Mouse (Mus musculus) mammary gland, adult 2 months (tissue): Measurements from ENCODE around the gene Xlr5b. TPM values are rescaled to one million over a fixed set of nuclear protein-coding genes. Genes with fewer than 3 reads are reported as not detected.

Source experiments
- polyA plus RNA-seq: library from polyadenylated mRNA; depleted of rRNA; stranded (reverse); fragments of >200 nt; gene quantifications from 2 replicates; pipeline ENCODE4 v1.2.3, GENCODE M21; 2012; ENCODE audit warnings: low replicate concordance; rRNA removed

The Xlr5b gene
- not detected in 2 replicates for polyA plus RNA-seq

DNA sequence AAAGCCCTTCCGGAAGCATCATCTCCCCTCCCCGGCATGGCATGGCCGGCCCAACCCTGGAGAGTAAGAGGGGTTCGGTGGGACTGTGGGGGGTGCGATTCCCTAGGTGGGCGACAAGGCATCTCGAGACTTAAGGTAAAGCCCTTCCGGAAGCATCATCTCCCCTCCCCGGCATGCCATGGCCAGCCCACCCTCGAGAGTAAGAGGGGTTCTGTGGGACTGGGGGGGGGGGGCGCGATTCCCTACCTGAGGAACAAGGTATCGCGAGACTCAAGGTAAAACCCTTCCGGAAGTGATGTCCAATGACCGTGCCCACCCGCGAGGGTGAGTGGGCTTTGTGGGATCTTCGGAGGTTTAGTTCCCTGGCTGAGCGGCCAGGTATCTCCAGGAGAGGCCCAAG lies at the start of gene Xlr5b:
Gene Xlr5b (plus strand): TSS at position 301 of the 400 bp plus-strand sequence.

DNA sequence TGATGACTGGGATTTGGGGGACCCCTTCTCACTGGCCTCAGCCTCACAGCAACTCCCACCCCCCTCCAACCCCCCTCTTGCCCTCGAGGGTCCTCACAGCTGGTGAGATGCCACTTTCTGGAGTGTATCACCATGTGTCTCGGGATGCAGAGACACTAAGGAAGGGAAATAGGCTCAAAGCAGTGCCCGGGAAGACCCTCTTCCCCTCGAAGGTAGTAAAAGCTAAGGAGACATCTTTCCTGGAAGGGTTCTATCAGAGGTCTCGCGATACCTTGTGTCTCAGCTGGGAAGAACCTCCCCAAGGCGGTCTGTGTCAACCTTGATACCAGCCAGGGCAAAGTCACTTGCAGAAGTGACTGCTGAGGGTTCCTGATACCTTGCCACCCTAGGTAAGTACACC lies 31.8 kb upstream of the Xlr5b start, which contains the start of gene Gm14685:
Gene Gm14685 (plus strand): TSS at position 301 of the 400 bp plus-strand sequence.

DNA sequence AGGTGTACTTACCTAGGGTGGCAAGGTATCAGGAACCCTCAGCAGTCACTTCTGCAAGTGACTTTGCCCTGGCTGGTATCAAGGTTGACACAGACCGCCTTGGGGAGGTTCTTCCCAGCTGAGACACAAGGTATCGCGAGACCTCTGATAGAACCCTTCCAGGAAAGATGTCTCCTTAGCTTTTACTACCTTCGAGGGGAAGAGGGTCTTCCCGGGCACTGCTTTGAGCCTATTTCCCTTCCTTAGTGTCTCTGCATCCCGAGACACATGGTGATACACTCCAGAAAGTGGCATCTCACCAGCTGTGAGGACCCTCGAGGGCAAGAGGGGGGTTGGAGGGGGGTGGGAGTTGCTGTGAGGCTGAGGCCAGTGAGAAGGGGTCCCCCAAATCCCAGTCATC lies 754 bp downstream of the Xlr5b start, which contains the start of gene DXBay18:
Gene DXBay18 (minus strand): TSS at position 101 of the 400 bp plus-strand sequence.

DNA sequence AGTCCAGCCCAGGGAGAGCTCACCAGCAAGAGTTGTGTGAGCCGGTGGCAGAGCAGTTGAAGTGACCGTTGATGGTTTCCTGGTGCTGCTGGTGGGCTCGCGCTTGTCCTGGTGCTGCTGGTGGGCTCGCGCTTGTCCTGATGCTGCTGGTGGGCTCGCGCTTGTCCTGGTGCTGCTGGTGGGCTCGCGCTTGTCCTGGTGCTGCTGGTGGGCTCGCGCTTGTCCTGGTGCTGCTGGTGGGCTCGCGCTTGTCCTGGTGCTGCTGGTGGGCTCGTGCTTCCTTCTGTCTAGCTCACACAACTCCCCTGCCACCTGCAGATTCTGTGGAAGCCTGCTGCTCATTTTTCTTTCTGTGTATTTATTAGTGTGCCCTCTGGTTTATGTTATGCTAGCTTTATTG lies 28.3 kb downstream of the Xlr5b start, which contains the start of gene Spin2d:
Gene Spin2d (minus strand): TSS at position 101 of the 400 bp plus-strand sequence.

DNA sequence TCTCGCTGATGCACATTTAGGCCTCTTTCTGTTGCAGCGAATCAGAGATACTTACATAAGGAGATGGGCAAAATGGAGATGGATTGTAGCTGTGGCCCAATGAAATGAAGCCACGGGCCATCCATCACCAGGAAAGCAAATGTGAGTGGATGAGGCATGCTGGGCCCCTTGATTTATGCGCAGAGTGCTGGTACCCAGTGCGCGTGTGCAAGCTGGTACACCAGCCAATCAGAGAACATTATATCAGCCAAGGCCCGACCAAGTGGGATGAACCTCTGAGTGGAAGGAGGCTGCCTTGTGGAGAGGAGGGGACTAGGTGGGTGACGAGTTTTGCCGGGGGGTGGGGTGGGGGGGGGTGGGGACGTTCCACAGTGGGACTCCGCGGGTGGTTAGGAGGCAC lies 43.3 kb downstream of the Xlr5b start, which contains the start of gene Xlr3b:
Gene Xlr3b (plus strand): TSS at position 274 of the 400 bp plus-strand sequence.

Other genes with a start within 250 kb of the Xlr5b start
- gene Cetn2, start 230.4 kb upstream of the Xlr5b start, polyA plus RNA-seq, result 2.6 and 9.7 TPM in 2 replicates
- gene Nsdhl, start 230.2 kb upstream of the Xlr5b start, polyA plus RNA-seq, result 21.6 and 59.0 TPM in 2 replicates
- 4.6 and 10.3 TPM in 2 replicates for gene Zfp185, start 161.5 kb upstream of the Xlr5b start, polyA plus RNA-seq
- gene Pnma5, start 111.7 kb upstream of the Xlr5b start, polyA plus RNA-seq, result not detected in 2 replicates
- gene Pnma3, start 84.0 kb upstream of the Xlr5b start, polyA plus RNA-seq, result 0.03 TPM in 1 of 2 replicates, not detected in the other
- 0.19 and 0.62 TPM in 2 replicates for gene Xlr4a, start 66.3 kb upstream of the Xlr5b start, polyA plus RNA-seq
- gene Xlr3a, start 51.7 kb upstream of the Xlr5b start, polyA plus RNA-seq, result 0.19 TPM in 1 of 2 replicates, not detected in the other
- 0.07 and 0.17 TPM in 2 replicates for gene Gm14685, start 31.7 kb upstream of the Xlr5b start, polyA plus RNA-seq
- gene DXBay18, start 654 bp downstream of the Xlr5b start, polyA plus RNA-seq, result not detected in 2 replicates
- not detected in 2 replicates for gene Spin2d, start 28.2 kb downstream of the Xlr5b start, polyA plus RNA-seq
- 0.75 and 3.2 TPM in 2 replicates for gene Xlr3b, start 43.4 kb downstream of the Xlr5b start, polyA plus RNA-seq
- gene Xlr4b, start 65.5 kb downstream of the Xlr5b start, polyA plus RNA-seq, result 1.4 and 2.4 TPM in 2 replicates
- 10.8 and 30.5 TPM in 2 replicates for gene F8a, start 79.5 kb downstream of the Xlr5b start, polyA plus RNA-seq
- gene Xlr4c, start 94.3 kb downstream of the Xlr5b start, polyA plus RNA-seq, result 0.72 and 1.3 TPM in 2 replicates
- 0.13 TPM in 1 of 2 replicates, not detected in the other for gene Xlr3c, start 116.6 kb downstream of the Xlr5b start, polyA plus RNA-seq
- gene Xlr5a, start 144.2 kb downstream of the Xlr5b start, polyA plus RNA-seq, result not detected in 2 replicates
- 0.17 and 0.26 TPM in 2 replicates for gene Xlr5c, start 144.2 kb downstream of the Xlr5b start, polyA plus RNA-seq
- gene Gm45015, start 188.0 kb downstream of the Xlr5b start, polyA plus RNA-seq, result 0.09 TPM in 1 of 2 replicates, not detected in the other
- gene Zfp275, start 193.8 kb downstream of the Xlr5b start, polyA plus RNA-seq, result 15.9 and 24.5 TPM in 2 replicates
- 0.07 and 0.54 TPM in 2 replicates for gene Gm18336, start 249.9 kb downstream of the Xlr5b start, polyA plus RNA-seq